Mouse (Mus musculus) kidney, adult 2 months (tissue): ENCODE results near the gene Ccpg1.

Experiments used
- CTCF ChIP-seq: fragments of 200-500 bp; conservative IDR thresholded peaks from 2 replicates; pipeline ENCODE4 v1.5.1; 2011; ENCODE audit warnings: low read depth, mild to moderate bottlenecking, control low read depth, low read length, moderate library complexity, mixed read lengths; ENCODE audit not compliant: insufficient read depth, insufficient read length
- POLR2A ChIP-seq: fragments of 200-500 bp; IDR thresholded peaks from one replicate; pipeline ENCODE4 v1.6.1; 2011; ENCODE audit warnings: low read depth, low read length, control low read depth

DNA sequence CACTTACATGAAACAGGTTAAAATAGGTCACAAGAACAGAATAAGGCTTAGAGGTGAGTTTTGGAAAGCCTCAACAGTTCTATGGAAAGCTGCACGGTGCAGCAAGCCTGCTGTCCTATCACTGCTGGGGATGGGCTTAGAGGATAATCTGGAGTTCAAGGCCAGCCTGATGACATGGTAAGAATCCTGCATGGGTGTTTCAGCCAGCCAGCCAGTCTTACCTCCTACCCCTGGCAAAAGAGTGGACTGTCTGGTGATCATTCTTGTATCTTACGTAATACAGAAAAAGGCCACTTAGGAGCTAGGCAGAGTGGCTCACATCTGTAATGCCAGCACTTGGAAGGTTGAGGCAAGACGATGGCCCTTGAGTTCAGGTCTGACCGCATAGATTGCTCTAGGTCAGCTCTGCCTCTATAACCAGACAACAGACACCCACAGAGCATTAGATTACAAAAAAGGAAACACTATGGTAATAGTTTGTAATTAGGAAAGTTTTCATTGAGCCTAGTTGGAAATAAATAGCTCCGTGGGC, 35.4 kb downstream of the Ccpg1 start:
- TF ChIP-seq CTCF (no peak), POLR2A (no peak)
